Mouse (Mus musculus): ENCODE measurements around the gene Prpsap1. TPM values are rescaled to one million over a fixed set of nuclear protein-coding genes. Genes with fewer than 3 reads are reported as not detected.

Gene Prpsap1
- 10 to 100 TPM; 43.3 to 49.6 TPM for total RNA-seq (2021)
- long read RNA-seq, experiment 1, transcript Prpsap1-201 (10 exons, 1,841 nt), result major isoform, 67 of 74 reads
- long read RNA-seq, experiment 1, partial matches to known transcripts, result 3 of 74 reads
- long read RNA-seq, experiment 1, other reads (novel, unspliced or antisense), result 3 of 74 reads
- long read RNA-seq, experiment 2, transcript Prpsap1-201 (10 exons, 1,841 nt), result major isoform, 67 of 79 reads
- long read RNA-seq, experiment 2, partial matches to known transcripts, result 2 of 79 reads
- long read RNA-seq, experiment 2, other reads (novel, unspliced or antisense), result 7 of 79 reads

- peak; percentile 34 to 50 for DNase-seq (ENCODE audit: low spot score in 2 of 2)
These were observed at the start of gene Prpsap1 for GRCm38 (mm10) chr11:116493795-116494252. Prpsap1 (minus strand) TSS chr11:116494202.

- DNase-seq (ENCODE audit: low spot score in 2 of 2), result no peak
These were observed 49.1 kb upstream of the Prpsap1 start for GRCm38 (mm10) chr11:116543110-116543509.

GRCm38 (mm10) chr11:116541183-116541582, 47.2 kb upstream of the Prpsap1 start:
- DNase-seq (ENCODE audit: low spot score in 2 of 2), result no peak

- no peak for DNase-seq (ENCODE audit: low spot score in 2 of 2)
These were observed 44.2 kb upstream of the Prpsap1 start for GRCm38 (mm10) chr11:116538142-116538735.

GRCm38 (mm10) chr11:116537388-116537787, 43.4 kb upstream of the Prpsap1 start:
- DNase-seq (ENCODE audit: low spot score in 2 of 2), result no peak

GRCm38 (mm10) chr11:116536685-116537084, 42.7 kb upstream of the Prpsap1 start:
- DNase-seq (ENCODE audit: low spot score in 2 of 2), result no peak

GRCm38 (mm10) chr11:116534154-116534865, 40.3 kb upstream of the Prpsap1 start:
- peak in 1 of 2 experiments; percentile 65 for DNase-seq (ENCODE audit: low spot score in 2 of 2)

GRCm38 (mm10) chr11:116533341-116534153, 39.5 kb upstream of the Prpsap1 start:
- peak in 1 of 2 experiments; percentile 48 for DNase-seq (ENCODE audit: low spot score in 2 of 2)

- DNase-seq (ENCODE audit: low spot score in 2 of 2), result peak; percentile 68 to 82
These were observed 38.9 kb upstream of the Prpsap1 start for GRCm38 (mm10) chr11:116532810-116533338.

GRCm38 (mm10) chr11:116532262-116532809, 38.3 kb upstream of the Prpsap1 start:
- no peak for DNase-seq (ENCODE audit: low spot score in 2 of 2)

GRCm38 (mm10) chr11:116531371-116532191, 37.6 kb upstream of the Prpsap1 start:
- DNase-seq (ENCODE audit: low spot score in 2 of 2), result no peak

- DNase-seq (ENCODE audit: low spot score in 2 of 2), result no peak
These were observed 36.5 kb upstream of the Prpsap1 start, which contains the start of gene Sphk1 for GRCm38 (mm10) chr11:116530187-116531147. Sphk1 (plus strand) TSS chr11:116530925.

- no peak for DNase-seq (ENCODE audit: low spot score in 2 of 2)
These were observed 34.8 kb upstream of the Prpsap1 start for GRCm38 (mm10) chr11:116528636-116529320.

GRCm38 (mm10) chr11:116523699-116524189, 29.7 kb upstream of the Prpsap1 start:
- no peak for DNase-seq (ENCODE audit: low spot score in 2 of 2)

- no peak for DNase-seq (ENCODE audit: low spot score in 2 of 2)
These were observed 29.1 kb upstream of the Prpsap1 start for GRCm38 (mm10) chr11:116522886-116523698.

- no peak for DNase-seq (ENCODE audit: low spot score in 2 of 2)
These were observed 28.0 kb upstream of the Prpsap1 start for GRCm38 (mm10) chr11:116522046-116522445.

- no peak for DNase-seq (ENCODE audit: low spot score in 2 of 2)
These were observed 27.1 kb upstream of the Prpsap1 start for GRCm38 (mm10) chr11:116521143-116521542.

Data from gastrocnemius, postnatal 4 days (tissue).